In the genomic region with DNA sequence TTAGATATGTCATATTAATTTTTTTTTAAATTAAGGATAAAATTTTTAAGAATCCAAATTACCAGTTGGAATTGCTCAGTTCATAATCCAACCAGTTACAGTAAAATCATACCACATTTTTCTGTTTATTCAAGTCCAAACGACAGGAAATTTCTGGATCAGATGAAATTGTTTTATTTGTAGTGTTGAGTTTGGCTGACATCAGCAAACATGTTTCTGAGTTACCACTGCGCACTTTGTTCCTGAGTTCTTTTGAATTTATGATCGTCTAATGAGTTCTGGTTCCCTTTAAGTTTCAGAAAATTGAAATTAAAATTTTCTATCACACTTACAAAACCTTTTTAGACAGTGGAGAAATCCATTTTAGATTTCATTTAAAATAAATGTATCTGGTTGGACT, we compare ENCODE assay signal across 29 mouse cellular contexts.
"Had no signal": no experiment of that assay in that cellular context is flagged by ENCODE, and none has a peak within 500 bp of the region (broad histone marks: within the 10 kb centered on the region; RNA-seq: fewer than 3 reads in every experiment).

No protein-coding gene starts in this region.

- DNase-seq: cerebellum, adult 2 months; cerebellum, adult 8-10 months; cerebellum, adult 9-10 months; cerebellum, adult 9-11 months; cerebellum, postnatal 10 days; cerebellum, postnatal 14 days; cerebellum, postnatal 25 days; cerebellum, postnatal 36 days; embryo, embryonic 11 days; forebrain, postnatal 0 days; gastrocnemius, adult 2 months; gastrocnemius, postnatal 10 days; gastrocnemius, postnatal 14 days; gastrocnemius, postnatal 25 days; gastrocnemius, postnatal 36 days; heart, adult 11 months; heart, adult 18-20 months; heart, adult 2 months had no signal

- H3K36me3 ChIP-seq: embryonic facial prominence, embryonic 10.5 days; embryonic facial prominence, embryonic 12.5 days; forebrain, embryonic 10.5 days; forebrain, embryonic 12.5 days; forebrain, embryonic 15.5 days had no signal

- H3K9ac ChIP-seq: embryonic facial prominence, embryonic 12.5 days; embryonic facial prominence, embryonic 13.5 days; embryonic facial prominence, embryonic 15.5 days; forebrain, embryonic 12.5 days; forebrain, embryonic 13.5 days; forebrain, embryonic 15.5 days; forebrain, postnatal 0 days had no signal

- H3K4me1 ChIP-seq: embryonic facial prominence, embryonic 12.5 days; embryonic facial prominence, embryonic 13.5 days; embryonic facial prominence, embryonic 15.5 days; forebrain, embryonic 15.5 days had no signal

- H3K4me2 ChIP-seq: embryonic facial prominence, embryonic 12.5 days; embryonic facial prominence, embryonic 13.5 days; embryonic facial prominence, embryonic 15.5 days; forebrain, embryonic 12.5 days; forebrain, embryonic 13.5 days; forebrain, embryonic 15.5 days had no signal

- ATAC-seq: forebrain, embryonic 13.5 days; forebrain, embryonic 14.5 days; forebrain, embryonic 15.5 days; forebrain, embryonic 16.5 days; forebrain, postnatal 0 days had no signal

- H3K27ac ChIP-seq: embryonic facial prominence, embryonic 10.5 days; embryonic facial prominence, embryonic 12.5 days; embryonic facial prominence, embryonic 13.5 days; embryonic facial prominence, embryonic 15.5 days; forebrain, embryonic 10.5 days; forebrain, embryonic 12.5 days; forebrain, embryonic 13.5 days; forebrain, embryonic 15.5 days; gastrocnemius, adult 2 months; heart, adult 2 months had no signal

- H3K4me3 ChIP-seq: embryonic facial prominence, embryonic 10.5 days; embryonic facial prominence, embryonic 12.5 days; embryonic facial prominence, embryonic 13.5 days; embryonic facial prominence, embryonic 15.5 days; erythroblast, embryonic 14.5 days; forebrain, embryonic 10.5 days; forebrain, embryonic 12.5 days; forebrain, embryonic 13.5 days; forebrain, embryonic 15.5 days; gastrocnemius, adult 2 months; heart, adult 2 months had no signal

- H3K9me3 ChIP-seq: embryonic facial prominence, embryonic 12.5 days; embryonic facial prominence, embryonic 13.5 days; embryonic facial prominence, embryonic 15.5 days; forebrain, embryonic 12.5 days; forebrain, embryonic 15.5 days had no signal

- H3K27me3 ChIP-seq: embryonic facial prominence, embryonic 12.5 days; embryonic facial prominence, embryonic 13.5 days; embryonic facial prominence, embryonic 15.5 days; forebrain, embryonic 12.5 days; forebrain, embryonic 13.5 days; forebrain, embryonic 15.5 days had no signal
